Mouse (Mus musculus) megakaryocyte, embryonic 14.5 days (primary cell): ENCODE measurements at regions not wholly inside any gene's neighbourhood (a gene's known extent, or its start where the extent isn't known, plus 50 kb on each side); places are given as distances from the start of the nearest gene placed in this dataset.

Experiments used
- H3K27me3 ChIP-seq: replicated peaks from 2 replicates; pipeline ENCODE3; 2012; ENCODE audit warnings: inconsistent platforms
- H3K36me3 ChIP-seq: replicated peaks from 2 replicates; pipeline ENCODE3; 2012; ENCODE audit warnings: low read length, inconsistent platforms, mixed read lengths
- H3K4me1 ChIP-seq: 2 replicates; pipeline ENCODE4 v1.6.1; 2012; ENCODE audit warnings: inconsistent platforms
- H3K4me3 ChIP-seq: replicated peaks from 2 replicates; pipeline ENCODE3; 2012; ENCODE audit warnings: moderate library complexity, mild to moderate bottlenecking, inconsistent platforms
- H3K9me3 ChIP-seq: 2 replicates; pipeline ENCODE4 v1.6.1; 2012; ENCODE audit warnings: inconsistent platforms
- FLI1 ChIP-seq: IDR thresholded peaks from 2 replicates; pipeline ENCODE4 v1.6.1; 2012; ENCODE audit warnings: low read length, inconsistent platforms, mixed read lengths
- GATA1 ChIP-seq: IDR thresholded peaks from 3 replicates; pipeline ENCODE4 v1.6.1; 2012; ENCODE audit warnings: mixed read lengths, low read length, inconsistent platforms, borderline replicate concordance

DNA sequence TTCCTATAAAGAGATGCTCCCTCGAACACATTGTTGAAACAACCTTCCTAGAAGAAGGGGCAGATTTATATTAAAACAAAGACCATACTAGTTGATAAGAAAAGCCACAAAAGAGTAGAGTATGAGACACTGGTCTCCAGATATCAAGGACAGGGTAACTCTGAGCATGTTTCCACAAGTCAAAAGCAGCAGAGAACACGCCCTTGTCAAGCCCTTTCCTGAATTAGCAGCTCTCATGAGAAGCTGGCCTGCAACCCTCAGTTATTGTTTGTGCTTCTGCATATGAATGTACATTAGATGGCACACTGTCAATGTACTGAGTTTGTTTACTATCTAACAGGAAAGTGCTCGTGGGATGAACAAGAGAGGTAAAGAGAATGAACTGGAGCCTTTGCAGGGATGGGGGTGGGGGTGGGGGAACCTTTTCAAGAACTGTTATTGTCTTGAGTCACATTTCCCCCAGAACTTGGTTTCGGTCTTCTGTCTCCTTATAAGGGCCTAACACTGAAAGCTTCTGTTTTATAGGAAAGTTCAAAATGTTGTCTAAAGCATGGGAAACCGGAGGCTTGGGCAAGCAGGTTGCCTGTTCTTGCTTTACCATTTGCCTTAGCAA, 228.6 kb upstream of the Zpld1 start:
- Histone ChIP-seq H3K9me3 (no peaks in the 10 kb centered on the region), H3K36me3 (no peaks in the 10 kb centered on the region), H3K4me3 (no peak overlapping the region), H3K4me1 (peaks cover 26% of the 10 kb centered on the region), H3K27me3 (no peaks in the 10 kb centered on the region)
- TF ChIP-seq GATA1 (no peak), FLI1 (no peak)

DNA sequence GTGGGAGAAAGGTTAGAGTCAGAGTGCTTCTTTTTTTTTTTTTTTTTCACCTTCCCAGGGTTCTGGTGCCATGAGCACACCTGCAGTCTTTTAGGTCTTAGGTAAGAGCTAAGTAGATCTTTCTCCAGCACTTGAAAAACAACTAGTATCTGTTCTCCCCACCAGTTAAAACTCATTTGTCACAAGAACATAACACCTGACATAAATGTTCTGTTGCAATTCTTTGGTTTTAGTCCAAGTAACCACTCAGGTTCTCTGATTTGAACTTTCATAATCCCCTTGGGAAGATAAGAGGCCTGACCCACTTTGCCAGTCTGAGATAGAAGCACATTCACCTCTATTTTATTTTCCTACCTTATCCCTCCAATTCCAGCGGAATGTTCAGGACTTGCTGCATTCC, 225.5 kb upstream of the Zpld1 start:
- Histone ChIP-seq H3K27me3 (no peaks in the 10 kb centered on the region), H3K36me3 (no peaks in the 10 kb centered on the region), H3K9me3 (no peaks in the 10 kb centered on the region), H3K4me1 (peaks cover 27% of the 10 kb centered on the region), H3K4me3 (no peak overlapping the region)
- no peak for TF ChIP-seq GATA1
- no peak for TF ChIP-seq FLI1

DNA sequence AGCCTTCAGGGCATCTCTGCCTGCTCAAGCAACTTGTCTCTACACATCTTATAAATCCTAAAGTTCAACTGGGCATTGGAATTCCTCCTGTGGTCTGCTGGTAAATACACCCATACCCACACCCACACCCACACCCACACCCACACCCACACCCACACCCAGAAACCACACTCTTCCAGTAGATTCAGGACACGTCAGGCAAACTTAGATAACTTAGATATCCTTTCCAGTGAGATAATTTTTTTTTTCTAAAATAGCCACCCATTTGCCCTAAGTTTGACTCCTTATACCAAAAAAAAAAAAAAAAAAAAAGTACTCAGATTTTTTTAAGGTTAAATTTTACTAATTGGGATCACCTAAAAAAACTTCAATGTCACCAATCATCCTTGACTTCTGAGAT, 224.5 kb upstream of the Zpld1 start:
- no peak for TF ChIP-seq FLI1
- no peak for TF ChIP-seq GATA1

DNA sequence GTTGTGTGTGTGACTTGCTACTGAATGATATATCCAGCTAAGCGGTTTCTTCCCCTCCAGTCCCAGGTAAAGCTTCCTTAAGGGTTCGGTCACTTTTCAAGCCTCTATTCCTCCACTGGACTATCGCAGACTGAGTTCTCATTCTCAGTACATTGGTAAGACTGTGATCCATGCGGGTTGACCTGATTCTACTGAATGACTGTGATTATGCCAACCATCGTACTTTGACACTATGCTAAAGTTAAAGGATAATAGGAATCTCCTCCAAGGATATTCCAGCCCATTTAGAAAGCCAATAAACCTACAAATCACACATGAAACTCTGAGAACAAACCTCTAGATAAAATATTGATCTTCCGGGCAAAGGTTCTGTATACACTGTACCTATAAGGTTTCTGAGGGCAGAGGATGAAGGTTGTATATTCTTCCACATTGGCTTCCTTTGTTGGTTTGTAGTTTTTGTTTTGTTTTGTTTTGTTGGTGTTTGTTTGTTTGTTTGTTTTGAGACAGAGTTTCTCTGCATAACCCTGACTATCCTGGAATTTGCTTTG, 223.7 kb upstream of the Zpld1 start:
- Histone ChIP-seq H3K27me3 (no peaks in the 10 kb centered on the region), H3K9me3 (no peaks in the 10 kb centered on the region), H3K4me3 (no peak overlapping the region), H3K36me3 (no peaks in the 10 kb centered on the region), H3K4me1 (peaks cover 24% of the 10 kb centered on the region)
- no peak for TF ChIP-seq FLI1
- TF ChIP-seq GATA1: no peak

More for the DNA sequence above, 224.5 kb upstream of the Zpld1 start:
- H3K4me1 ChIP-seq: peaks cover 27% of the 10 kb centered on the region
- no peaks in the 10 kb centered on the region for H3K9me3 ChIP-seq
- H3K27me3 ChIP-seq: no peaks in the 10 kb centered on the region
- no peak overlapping the region for H3K4me3 ChIP-seq
- no peaks in the 10 kb centered on the region for H3K36me3 ChIP-seq

DNA sequence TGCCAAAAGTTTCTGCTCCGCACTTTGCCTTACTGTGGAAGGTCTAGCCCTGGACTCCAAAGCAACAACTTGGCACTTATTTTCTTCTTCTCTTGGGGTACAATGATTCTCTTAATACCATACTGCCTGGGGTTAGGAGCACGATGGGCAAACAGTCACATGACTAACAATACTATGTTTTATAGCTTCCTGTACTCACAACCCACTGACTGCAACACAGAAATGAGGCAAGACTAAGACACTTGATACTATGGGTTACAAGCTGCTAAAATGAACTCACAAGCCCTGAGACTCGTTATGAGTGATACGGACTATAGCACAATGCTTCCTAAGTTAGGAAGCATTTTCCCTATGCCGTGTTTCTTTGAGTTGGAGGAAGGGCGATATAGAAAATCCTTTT, 222.3 kb upstream of the Zpld1 start:
- Histone ChIP-seq H3K36me3 (no peaks in the 10 kb centered on the region), H3K4me1 (peaks cover 14% of the 10 kb centered on the region), H3K27me3 (no peaks in the 10 kb centered on the region), H3K9me3 (no peaks in the 10 kb centered on the region), H3K4me3 (no peak overlapping the region)
- TF ChIP-seq FLI1 (no peak), GATA1 (no peak)

DNA sequence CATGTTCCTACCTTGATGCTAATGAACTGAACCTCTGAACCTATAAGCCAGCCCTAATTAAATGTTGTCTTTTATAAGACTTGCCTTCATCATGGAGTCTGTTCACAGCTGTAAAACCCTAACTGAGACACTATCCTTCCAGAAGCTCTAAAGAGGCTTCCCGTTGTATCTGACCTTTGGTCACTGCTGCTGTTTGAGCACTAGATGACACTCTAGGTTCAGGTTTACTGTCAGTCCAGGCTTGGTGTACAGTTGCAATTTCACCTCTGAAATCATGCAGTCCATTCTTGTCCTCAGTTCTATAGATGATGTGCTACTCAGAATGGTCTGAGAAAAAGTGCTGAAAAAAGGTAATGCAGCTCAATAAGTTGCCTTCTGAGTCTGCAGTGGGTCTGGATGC, 221.9 kb upstream of the Zpld1 start:
- Histone ChIP-seq H3K27me3 (no peaks in the 10 kb centered on the region), H3K4me1 (peaks cover 10% of the 10 kb centered on the region), H3K9me3 (no peaks in the 10 kb centered on the region), H3K36me3 (no peaks in the 10 kb centered on the region), H3K4me3 (no peak overlapping the region)
- TF ChIP-seq GATA1 (no peak), FLI1 (no peak)

DNA sequence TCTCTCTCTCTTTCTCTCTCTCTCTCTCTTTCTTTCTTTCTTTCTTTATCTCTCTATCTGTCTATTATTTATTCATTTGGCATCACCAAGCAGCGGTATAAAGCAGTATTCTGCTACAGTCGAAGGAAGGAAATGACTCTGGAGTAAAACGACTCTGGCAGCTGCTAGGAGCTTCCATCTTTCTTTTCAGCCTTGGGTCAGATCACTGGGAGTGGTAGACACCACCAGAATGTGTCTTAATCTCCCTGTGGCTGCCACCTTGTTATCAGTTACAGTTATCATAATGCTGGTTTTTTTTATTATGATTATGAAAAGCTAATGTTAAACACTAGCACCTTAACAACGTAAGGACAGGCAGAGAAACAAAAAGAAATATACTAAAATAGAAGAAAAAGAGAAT, 219.2 kb upstream of the Zpld1 start:
- TF ChIP-seq GATA1: no peak
- TF ChIP-seq FLI1: no peak
- Histone ChIP-seq H3K36me3 (no peaks in the 10 kb centered on the region), H3K4me3 (no peak overlapping the region), H3K27me3 (no peaks in the 10 kb centered on the region), H3K9me3 (no peaks in the 10 kb centered on the region), H3K4me1 (peaks cover 7% of the 10 kb centered on the region)

DNA sequence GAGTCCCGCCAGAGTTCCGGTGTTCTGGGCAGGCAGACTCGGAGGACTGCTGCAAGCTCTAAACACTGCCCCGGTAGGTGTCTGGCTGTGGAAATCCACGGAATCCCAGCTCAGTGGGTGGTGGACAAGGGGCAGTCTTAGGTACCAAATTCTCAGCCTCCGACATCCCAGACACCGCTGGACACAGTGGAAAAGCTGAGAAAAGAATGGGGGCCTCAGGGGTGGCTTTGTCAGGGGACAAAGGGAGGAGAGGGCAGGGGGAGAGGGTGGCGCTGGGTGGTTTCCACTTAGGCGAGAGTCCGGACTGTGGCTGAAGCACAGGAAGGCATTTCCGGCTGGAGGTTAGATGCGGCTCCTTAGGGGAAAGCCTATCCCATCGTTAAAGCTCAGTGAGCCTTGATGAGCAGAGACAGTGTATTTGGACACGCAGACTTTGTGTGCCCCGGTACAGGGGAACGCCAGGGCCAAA, 217.5 kb upstream of the Zpld1 start:
- H3K27me3 ChIP-seq: no peaks in the 10 kb centered on the region
- peaks cover 7% of the 10 kb centered on the region for H3K4me1 ChIP-seq
- H3K4me3 ChIP-seq: no peak overlapping the region
- no peaks in the 10 kb centered on the region for H3K36me3 ChIP-seq
- TF ChIP-seq FLI1: no peak
- no peak for TF ChIP-seq GATA1
- H3K9me3 ChIP-seq: no peaks in the 10 kb centered on the region

DNA sequence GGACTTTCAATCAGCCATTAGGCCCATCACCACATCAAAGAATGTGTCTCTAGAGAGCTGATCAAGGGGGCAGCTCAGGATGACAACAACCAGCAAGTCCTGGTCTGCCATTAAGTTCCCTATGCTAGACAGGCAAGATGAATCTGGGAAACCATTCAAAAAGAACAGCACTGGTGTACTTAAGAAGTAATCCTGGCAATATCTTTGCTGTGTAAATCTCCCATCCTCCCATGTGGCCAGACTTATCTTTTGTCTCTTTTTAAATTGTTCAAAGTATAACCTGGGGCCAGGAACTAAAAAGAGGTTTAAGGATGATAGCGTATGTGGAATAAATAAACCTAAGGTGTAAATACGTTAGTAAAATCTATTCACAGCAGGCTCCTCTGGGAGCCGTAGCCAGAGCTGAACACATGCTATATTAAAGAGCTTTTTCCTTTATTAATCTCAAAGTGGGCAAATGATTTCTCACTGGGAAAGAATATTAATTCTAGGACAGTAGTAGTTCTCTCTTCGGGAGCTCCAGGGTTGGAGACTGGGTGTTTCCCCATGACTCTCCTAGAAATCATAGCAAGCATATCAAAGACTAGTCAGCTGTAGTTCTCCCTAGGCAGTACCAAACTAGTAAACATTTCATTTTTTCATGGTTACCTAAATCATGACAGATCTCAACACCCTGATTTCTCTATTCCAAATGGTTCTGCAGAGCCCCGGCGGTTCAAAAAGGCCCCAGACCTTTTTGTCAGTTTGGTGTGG, 216.8 kb upstream of the Zpld1 start:
- TF ChIP-seq GATA1 (no peak), FLI1 (no peak)
- Histone ChIP-seq H3K27me3 (no peaks in the 10 kb centered on the region), H3K9me3 (no peaks in the 10 kb centered on the region), H3K36me3 (no peaks in the 10 kb centered on the region), H3K4me3 (no peak overlapping the region), H3K4me1 (peaks cover under 1% of the 10 kb centered on the region; the same call in 1 of the 2 replicates)

DNA sequence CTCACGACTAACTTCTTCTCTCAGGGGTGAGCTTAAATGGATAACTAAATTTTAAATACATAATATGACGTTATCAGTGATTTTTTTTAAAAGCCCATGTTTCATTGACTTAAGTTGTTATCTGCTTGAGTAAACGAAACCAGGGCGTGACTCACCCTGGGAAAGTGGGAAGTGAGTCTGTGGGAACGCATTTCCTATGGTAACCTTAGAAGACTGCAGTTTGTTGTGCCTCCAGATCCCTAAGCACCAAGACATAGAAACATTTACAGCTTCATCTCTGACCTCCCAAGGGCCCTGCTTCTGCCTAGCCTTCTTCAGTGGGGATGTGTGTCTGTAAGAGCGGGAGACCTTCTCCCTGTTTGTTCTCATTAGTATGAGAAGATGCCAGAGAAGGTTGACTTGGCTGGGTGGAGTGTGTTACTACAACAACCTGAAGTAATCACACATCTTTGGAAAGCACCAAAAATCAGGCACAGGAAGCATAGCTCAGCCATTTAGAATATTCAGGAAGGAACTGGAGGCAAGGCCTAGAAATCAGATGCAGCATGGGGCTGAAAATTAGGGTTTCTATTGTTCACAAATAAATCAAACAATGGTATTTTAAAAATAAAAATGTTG, 207.1 kb upstream of the Zpld1 start:
- H3K9me3 ChIP-seq: no peaks in the 10 kb centered on the region
- H3K4me1 ChIP-seq: peaks cover 10% of the 10 kb centered on the region
- H3K4me3 ChIP-seq: no peak overlapping the region
- TF ChIP-seq GATA1 (no peak), FLI1 (no peak)
- H3K27me3 ChIP-seq: no peaks in the 10 kb centered on the region
- H3K36me3 ChIP-seq: no peaks in the 10 kb centered on the region
